Mouse (Mus musculus): ENCODE data around the gene Sfn.

GRCm38 (mm10) chr4:133615416-133615815, 13.4 kb upstream of the Sfn start:
- TF ChIP-seq POLR2A (IDR thresholded peaks at IDR 0.05; ENCODE audit: extremely low read depth, insufficient read depth, low read length) (no peak), CTCF (IDR thresholded peaks at IDR 0.05; ENCODE audit: low read depth, low read length) (no peak)

Measured in liver, adult 2 months (tissue).